In genomic region chr5:43892386-43892785, GRCm38 (mm10) we compare ENCODE assay signal across 7 mouse cellular contexts. TPM values are rescaled to one million over a fixed set of nuclear protein-coding genes. Genes with fewer than 3 reads are reported as not detected.
DNase-seq lines count a peak whose midpoint lies in the region; ATAC-seq lines count a peak whose summit lies in the region.

No protein-coding gene starts in this region.

- H3K9ac ChIP-seq in kidney, embryonic 14.5 days (ENCODE audit: low read depth, low read length): no peak overlapping the region

- no peaks in the 10 kb centered on the region for H3K27me3 ChIP-seq in kidney, embryonic 14.5 days (ENCODE audit: control insufficient read depth, insufficient read depth, low read length)
- H3K27me3 ChIP-seq in midbrain, embryonic 10.5 days (ENCODE audit: low read depth, poor library complexity, severe bottlenecking): no peaks in the 10 kb centered on the region

- no peaks in the 10 kb centered on the region for H3K36me3 ChIP-seq in kidney, embryonic 14.5 days (ENCODE audit: control insufficient read depth, insufficient read depth, low read length)
- H3K36me3 ChIP-seq in midbrain, embryonic 10.5 days: no peaks in the 10 kb centered on the region

- H3K27ac ChIP-seq in kidney, embryonic 14.5 days (ENCODE audit: low read depth, low read length): no peak overlapping the region
- H3K27ac ChIP-seq in midbrain, embryonic 10.5 days (replicated peaks): no peak overlapping the region

- no peak for ATAC-seq in kidney, embryonic 14.5 days (ENCODE audit: low FRiP score, low TSS enrichment)

- intact Hi-C loops in left cerebral cortex, postnatal 25 days (cut with DNase I): loop anchor here (2.0 to 5.0 kb wide), 2 partner anchors 50 to 376 kb away; no protein-coding TSS in a partner anchor

- no peak overlapping the region for H3K4me2 ChIP-seq in kidney, embryonic 14.5 days (replicated peaks; ENCODE audit: low read depth, low read length)

- DNase-seq in kidney, adult 18-20 months: peak; percentile 29
- DNase-seq in CD4-positive helper T cell, adult 2 months (ENCODE audit: low read depth, low spot score): peak; percentile 19
- peak; percentile 71 for DNase-seq in ES-CJ7 (ENCODE audit: low read depth, low spot score)
- DNase-seq in frontal cortex, adult 2 months (ENCODE audit: extremely low spot score in 1 of 2, low spot score in 1 of 2): peak; percentile 26 to 78
- DNase-seq in left cerebral cortex, postnatal 25 days (ENCODE audit: low spot score in 2 of 2): peak; percentile 60 to 74
- DNase-seq in midbrain, embryonic 10.5 days (ENCODE audit: low spot score): no peak

- H3K4me1 ChIP-seq in kidney, embryonic 14.5 days (ENCODE audit: control insufficient read depth, insufficient read depth, low read length): no peaks in the 10 kb centered on the region
- H3K4me1 ChIP-seq in midbrain, embryonic 10.5 days: no peaks in the 10 kb centered on the region

- WGBS in kidney, embryonic 14.5 days: 18% methylated on average over 1 of the region's 1 CpGs
- 25% methylated on average over 1 of the region's 1 CpGs for WGBS in midbrain, embryonic 10.5 days

- no peaks in the 10 kb centered on the region for H3K9me3 ChIP-seq in kidney, embryonic 14.5 days (ENCODE audit: control insufficient read depth, low read length)
- no peaks in the 10 kb centered on the region for H3K9me3 ChIP-seq in midbrain, embryonic 10.5 days (replicated peaks)

- H3K4me3 ChIP-seq in kidney, embryonic 14.5 days (ENCODE audit: low read length): no peak overlapping the region
- H3K4me3 ChIP-seq in midbrain, embryonic 10.5 days: no peak overlapping the region

RNA-seq across cellular contexts. Expression of gene Gm7879, which starts 20.6 kb away (rescaled TPM):
- not detected in 2 replicates for polyA plus RNA-seq in kidney, embryonic 14.5 days (2014; fragmentation: Nextera tagmentation; extraction: Ambion mirVana)
- 0.19 and 0.60 TPM in 2 replicates for polyA plus RNA-seq in frontal cortex, adult 2 months (2012; rRNA removed)
- total RNA-seq in left cerebral cortex, postnatal 25 days (2021): 10 to 100 TPM in 1 of 2 experiments, 1 to 10 TPM in 1; 6.8 to 11.1 TPM
- polyA plus RNA-seq in midbrain, embryonic 10.5 days (2016; fragmentation: Nextera tagmentation; extraction: Ambion mirVana): 1.0 TPM in 1 of 2 replicates, not detected in the other

RNA-seq across cellular contexts. Expression of gene Cd38, which starts 24.0 kb away (rescaled TPM):
- 20.5 and 32.0 TPM in 2 replicates for polyA plus RNA-seq in kidney, embryonic 14.5 days (2014; fragmentation: Nextera tagmentation; extraction: Ambion mirVana)
- polyA plus RNA-seq in frontal cortex, adult 2 months (2012; rRNA removed): 6.1 and 7.5 TPM in 2 replicates
- total RNA-seq in left cerebral cortex, postnatal 25 days (2021): 1 to 10 TPM; 2.1 to 2.5 TPM
- polyA plus RNA-seq in midbrain, embryonic 10.5 days (2016; fragmentation: Nextera tagmentation; extraction: Ambion mirVana): 6.4 and 6.6 TPM in 2 replicates
